Mouse (Mus musculus) heart, postnatal 10 days (tissue): ENCODE results near the gene Hcrtr2. TPM values are rescaled to one million over a fixed set of nuclear protein-coding genes. Genes with fewer than 3 reads are reported as not detected.
A peak's percentile ranks its signal among the peaks of the same experiment; 100 is the strongest.

Source experiments
- DNase-seq, 2 experiments: peaks; one replicate each; pipeline ENCODE4 v3.0.0; 2021
- intact Hi-C: fragments of 180-260 bp; cut with DNase I; formaldehyde crosslinking; loops from one replicate; pipeline ENCODE4 v1.15.1; 2025
- total RNA-seq, 2 experiments: library from RNA; stranded (reverse); gene quantifications; 2 replicates each; pipeline ENCODE4 v1.2.3; 2021

The Hcrtr2 gene
- not detected for total RNA-seq

GRCm38 (mm10) chr9:76323756-76324155, at the start of gene Hcrtr2:
Gene Hcrtr2, minus strand, starts transcription at chr9:76323856.
- intact Hi-C loops = no loop called here
- DNase-seq = no peak

GRCm38 (mm10) chr9:76364874-76365273, 41.2 kb upstream of the Hcrtr2 start:
- DNase-seq = no peak
- intact Hi-C loops = no loop called here

GRCm38 (mm10) chr9:76360374-76360773, 36.7 kb upstream of the Hcrtr2 start:
- intact Hi-C loops = no loop called here
- no peak for DNase-seq

GRCm38 (mm10) chr9:76352346-76352745, 28.7 kb upstream of the Hcrtr2 start:
- DNase-seq = no peak
- intact Hi-C loops = no loop called here

GRCm38 (mm10) chr9:76347298-76347697, 23.6 kb upstream of the Hcrtr2 start:
- intact Hi-C loops = no loop called here
- no peak for DNase-seq

- intact Hi-C loops = no loop called here
- no peak for DNase-seq
Measured at GRCm38 (mm10) chr9:76331081-76331480, 7.4 kb upstream of the Hcrtr2 start.

- intact Hi-C loops = no loop called here
- peak; percentile 3 to 4 for DNase-seq
Measured at GRCm38 (mm10) chr9:76323186-76323701, 412 bp downstream of the Hcrtr2 start.

GRCm38 (mm10) chr9:76322122-76323052, 1.3 kb downstream of the Hcrtr2 start:
- DNase-seq = no peak
- intact Hi-C loops = no loop called here

- intact Hi-C loops = no loop called here
- no peak for DNase-seq
Measured at GRCm38 (mm10) chr9:76321589-76321988, 2.1 kb downstream of the Hcrtr2 start.

- DNase-seq = no peak
- intact Hi-C loops = no loop called here
Measured at GRCm38 (mm10) chr9:76320755-76321154, 2.9 kb downstream of the Hcrtr2 start.

GRCm38 (mm10) chr9:76318302-76318701, 5.4 kb downstream of the Hcrtr2 start:
- intact Hi-C loops = no loop called here
- DNase-seq = no peak

- DNase-seq = no peak
- intact Hi-C loops = no loop called here
Measured at GRCm38 (mm10) chr9:76315096-76315495, 8.6 kb downstream of the Hcrtr2 start.

- intact Hi-C loops = no loop called here
- DNase-seq = no peak
Measured at GRCm38 (mm10) chr9:76313921-76314320, 9.7 kb downstream of the Hcrtr2 start.

GRCm38 (mm10) chr9:76312221-76312620, 11.4 kb downstream of the Hcrtr2 start:
- intact Hi-C loops = no loop called here
- no peak for DNase-seq

- intact Hi-C loops = no loop called here
- DNase-seq = no peak
Measured at GRCm38 (mm10) chr9:76291384-76291783, 32.3 kb downstream of the Hcrtr2 start.

- intact Hi-C loops = loop anchor here (5.0 to 10.0 kb wide), 2 partner anchors 391 to 1114 kb away; no protein-coding TSS in a partner anchor
- DNase-seq = no peak
Measured at GRCm38 (mm10) chr9:76270886-76271285, 52.8 kb downstream of the Hcrtr2 start.

- no peak for DNase-seq
- intact Hi-C loops = no loop called here
Measured at GRCm38 (mm10) chr9:76257731-76258130, 65.9 kb downstream of the Hcrtr2 start.

- intact Hi-C loops = no loop called here
- no peak for DNase-seq
Measured at GRCm38 (mm10) chr9:76252544-76252943, 71.1 kb downstream of the Hcrtr2 start.

GRCm38 (mm10) chr9:76252109-76252508, 71.5 kb downstream of the Hcrtr2 start:
- DNase-seq = no peak
- intact Hi-C loops = no loop called here

- intact Hi-C loops = no loop called here
- DNase-seq = no peak
Measured at GRCm38 (mm10) chr9:76242322-76242721, 81.3 kb downstream of the Hcrtr2 start.

GRCm38 (mm10) chr9:76237946-76238345, 85.7 kb downstream of the Hcrtr2 start:
- DNase-seq = no peak
- intact Hi-C loops = loop anchor here (2.0 to 5.0 kb wide), 2 partner anchors 115 to 521 kb away; no protein-coding TSS in a partner anchor

- no peak for DNase-seq
- intact Hi-C loops = loop anchor here (2.0 to 5.0 kb wide), 2 partner anchors 114 to 520 kb away; no protein-coding TSS in a partner anchor
Measured at GRCm38 (mm10) chr9:76237243-76237642, 86.4 kb downstream of the Hcrtr2 start.
